Mouse (Mus musculus) brain, embryonic 14.5 days (tissue): ENCODE data around the gene Il2rb.

Source experiments
- CTCF ChIP-seq: fragments of 200-500 bp; IDR thresholded peaks from 2 replicates; pipeline ENCODE4 v1.5.1; 2012; ENCODE audit warnings: inconsistent platforms, mild to moderate bottlenecking, moderate library complexity, borderline replicate concordance; ENCODE audit not compliant: insufficient read depth, insufficient read length; ENCODE audit errors: extremely low read depth
- POLR2A ChIP-seq: fragments of 200-500 bp; IDR thresholded peaks from 2 replicates; pipeline ENCODE4 v1.6.1; 2012; ENCODE audit warnings: mild to moderate bottlenecking, inconsistent platforms, borderline replicate concordance; ENCODE audit not compliant: poor library complexity, insufficient read depth, insufficient read length, severe bottlenecking; ENCODE audit errors: extremely low read depth

- no peak for TF ChIP-seq CTCF
- TF ChIP-seq POLR2A: no peak
Observed at GRCm38 (mm10) chr15:78442231-78442630, 52.8 kb downstream of the Il2rb start.
